Mouse (Mus musculus) midbrain, embryonic 15.5 days (tissue): ENCODE measurements around the gene Cln3. TPM values are rescaled to one million over a fixed set of nuclear protein-coding genes. Genes with fewer than 3 reads are reported as not detected.

Experiments
- ATAC-seq: fragments of 200-750 bp; cut with Nextera tagmentation; replicated peaks from 2 replicates; pipeline ENCODE4 v1.8.0; 2017; ENCODE audit warnings: moderate TSS enrichment
- H3K27ac ChIP-seq: fragments of 300-500 bp; sonication (generic); 2 replicates; pipeline ENCODE4 v1.5.1; 2015; ENCODE audit warnings: mild to moderate bottlenecking, inconsistent platforms
- H3K27me3 ChIP-seq: fragments of 300-500 bp; sonication (generic); replicated peaks from 2 replicates; pipeline ENCODE4 v1.6.1; 2015; ENCODE audit warnings: inconsistent platforms
- H3K36me3 ChIP-seq: fragments of 300-500 bp; sonication (generic); replicated peaks from 2 replicates; pipeline ENCODE4 v1.6.1; 2015; ENCODE audit warnings: inconsistent platforms
- H3K4me1 ChIP-seq: fragments of 300-500 bp; sonication (generic); 2 replicates; pipeline ENCODE4 v1.6.1; 2015; ENCODE audit warnings: inconsistent platforms
- H3K4me2 ChIP-seq: fragments of 300-500 bp; sonication (generic); 2 replicates; pipeline ENCODE4 v1.6.1; 2015; ENCODE audit warnings: inconsistent platforms, mild to moderate bottlenecking, moderate library complexity
- H3K4me3 ChIP-seq: fragments of 300-500 bp; sonication (generic); 2 replicates; pipeline ENCODE4 v1.5.1; 2015; ENCODE audit warnings: mild to moderate bottlenecking, inconsistent platforms
- H3K9ac ChIP-seq: fragments of 300-500 bp; sonication (generic); 2 replicates; pipeline ENCODE4 v1.6.1; 2015; ENCODE audit warnings: mild to moderate bottlenecking, inconsistent platforms
- H3K9me3 ChIP-seq: fragments of 300-500 bp; sonication (generic); 2 replicates; pipeline ENCODE4 v1.6.1; 2016; ENCODE audit warnings: inconsistent platforms
- WGBS: fragments of 180-500 bp; shearing (Covaris S2); methylation state at CpG from one replicate; pipeline ENCODE4 v1.1.7; 2015; ENCODE audit warnings: mixed read lengths; 5-methylcytosine and 5-hydroxymethylcytosine counted together
- polyA plus RNA-seq: library from polyadenylated mRNA; unstranded; fragments of >200 nt; fragmentation: Nextera tagmentation; extraction: Ambion mirVana; gene quantifications from 2 replicates; pipeline ENCODE4 v1.2.1, GENCODE M21; 2015

Gene Cln3
- 34.1 and 35.6 TPM in 2 replicates for polyA plus RNA-seq

DNA sequence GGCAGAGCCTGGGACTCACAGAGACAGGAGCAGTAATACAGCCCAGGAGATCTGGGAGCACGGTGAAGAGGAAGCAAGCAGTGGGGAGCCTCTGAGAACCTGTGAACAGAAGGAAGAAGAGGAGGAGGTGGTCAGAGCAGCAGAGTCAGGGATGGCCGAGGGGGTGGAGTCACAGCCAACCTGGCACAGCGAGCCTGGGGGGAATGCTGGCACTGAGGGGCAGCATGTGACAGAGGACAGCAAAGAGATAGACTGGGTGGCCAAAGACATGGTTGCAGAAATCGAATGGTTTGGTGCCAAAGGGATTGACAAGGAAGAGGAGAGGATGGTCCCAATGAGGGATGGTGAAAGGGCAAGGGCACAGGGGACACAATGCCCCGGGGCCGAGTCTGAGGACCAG, at the start of gene Cln3:
TSS of gene Cln3 (minus strand) at position 101 of the 400 bp plus-strand sequence.
- ATAC-seq: no peak
- Histone ChIP-seq H3K9ac (no peak within 1 kb of the TSS), H3K36me3 (no peaks in the 10 kb centered on the region), H3K27ac (no peak within 1 kb of the TSS), H3K9me3 (no peaks in the 10 kb centered on the region), H3K4me1 (peaks cover 14% of the 10 kb centered on the region), H3K27me3 (peaks cover 13% of the 10 kb centered on the region; the same call in 1 of the 2 replicates), H3K4me3 (no peak within 1 kb of the TSS), H3K4me2 (no peak within 1 kb of the TSS)
- WGBS: 77% methylated on average over 6 of the region's 6 CpGs

DNA sequence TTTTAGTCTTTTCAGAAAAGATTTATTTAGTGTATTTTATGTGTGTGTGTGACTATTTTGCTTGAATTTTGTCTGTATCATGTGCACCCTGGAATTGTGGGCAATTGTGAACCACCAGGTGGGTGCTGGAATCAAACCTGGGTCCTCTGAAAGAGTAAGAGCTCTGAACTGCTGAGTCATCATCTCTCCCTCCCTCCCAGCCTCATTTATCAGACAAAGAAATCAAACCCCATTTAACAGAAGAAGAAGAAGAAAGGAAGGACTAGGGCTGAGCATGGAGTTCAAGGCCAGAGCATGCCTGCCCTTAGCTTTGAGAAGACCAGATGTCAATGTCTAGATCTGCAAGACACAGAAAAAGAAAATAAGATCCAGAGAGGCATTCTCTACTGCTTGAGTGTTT, 49.8 kb upstream of the Cln3 start:
- H3K27ac ChIP-seq: no peak overlapping the region
- ATAC-seq: no peak
- no peak overlapping the region for H3K4me2 ChIP-seq
- no peak overlapping the region for H3K9ac ChIP-seq
- H3K9me3 ChIP-seq: no peaks in the 10 kb centered on the region
- no peak overlapping the region for H3K4me3 ChIP-seq
- no peaks in the 10 kb centered on the region for H3K36me3 ChIP-seq
- H3K27me3 ChIP-seq: no peaks in the 10 kb centered on the region
- H3K4me1 ChIP-seq: no peaks in the 10 kb centered on the region

DNA sequence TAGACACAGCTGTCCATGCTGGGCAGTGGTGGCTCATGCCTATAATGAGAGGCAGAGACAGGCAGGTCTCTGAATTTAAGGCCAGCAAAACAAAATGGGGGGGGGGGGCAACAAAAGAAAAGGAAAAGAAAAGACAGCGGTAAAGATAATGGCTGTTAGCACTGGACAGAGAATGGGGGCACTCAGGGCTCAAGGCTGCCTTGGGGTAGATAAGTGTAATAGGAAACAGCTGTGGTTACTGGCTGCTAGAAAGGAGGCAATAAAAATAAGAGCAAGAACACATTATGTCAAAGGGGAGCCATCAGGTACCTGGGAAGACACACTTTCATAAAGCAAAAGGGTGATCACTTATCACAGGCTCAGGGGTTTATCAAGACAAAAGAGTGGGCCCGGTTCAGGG, 46.9 kb upstream of the Cln3 start:
- WGBS: 87% methylated on average over 2 of the region's 2 CpGs
- no peak overlapping the region for H3K9ac ChIP-seq

DNA sequence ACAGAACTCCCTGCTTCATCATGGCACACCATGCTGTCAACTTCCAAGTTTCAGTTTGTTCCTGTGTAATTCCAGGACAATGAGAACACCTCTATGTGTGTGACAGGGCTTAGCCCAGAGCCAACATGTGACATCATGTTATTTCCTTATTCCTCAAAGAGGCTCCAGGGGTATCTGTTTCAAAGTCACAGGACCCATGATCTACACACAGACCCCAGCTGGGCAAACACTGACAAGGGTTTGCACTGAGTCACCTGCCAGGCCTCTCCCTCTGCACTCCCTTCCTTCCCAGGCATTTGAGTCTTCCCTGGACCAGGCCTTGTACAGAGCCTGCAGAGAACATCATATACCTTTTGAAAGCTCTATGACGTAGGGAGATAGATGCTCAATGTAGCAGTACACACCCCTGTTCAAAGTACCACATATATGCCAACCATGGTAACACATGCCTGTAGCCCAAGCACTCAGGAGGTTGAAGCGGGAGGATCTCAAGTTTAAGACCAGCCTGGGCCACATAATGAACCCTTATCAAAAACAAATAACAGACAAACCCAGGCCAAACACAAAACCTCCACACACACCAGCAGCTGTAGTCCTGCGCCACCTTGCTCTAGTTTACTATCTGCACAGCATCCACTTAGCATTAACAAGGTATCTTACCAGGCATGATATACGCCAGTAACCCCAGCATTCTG, 45.4 kb upstream of the Cln3 start, which contains the start of gene Nupr1:
TSS of gene Nupr1 (minus strand) at position 38 of the 695 bp plus-strand sequence.
- no peaks in the 10 kb centered on the region for H3K4me1 ChIP-seq
- no peak within 1 kb of the TSS for H3K4me3 ChIP-seq
- no peaks in the 10 kb centered on the region for H3K9me3 ChIP-seq
- H3K27ac ChIP-seq: no peak within 1 kb of the TSS
- H3K4me2 ChIP-seq: no peak within 1 kb of the TSS
- ATAC-seq: no peak
- H3K36me3 ChIP-seq: no peaks in the 10 kb centered on the region
- WGBS: 88% methylated on average over 4 of the region's 4 CpGs
- no peaks in the 10 kb centered on the region for H3K27me3 ChIP-seq
- H3K9ac ChIP-seq: no peak within 1 kb of the TSS

More for the DNA sequence above, 46.9 kb upstream of the Cln3 start:
- Histone ChIP-seq H3K27ac (no peak overlapping the region), H3K4me2 (no peak overlapping the region), H3K9me3 (no peaks in the 10 kb centered on the region), H3K4me1 (no peaks in the 10 kb centered on the region), H3K4me3 (no peak overlapping the region), H3K27me3 (no peaks in the 10 kb centered on the region), H3K36me3 (no peaks in the 10 kb centered on the region)
- no peak for ATAC-seq

DNA sequence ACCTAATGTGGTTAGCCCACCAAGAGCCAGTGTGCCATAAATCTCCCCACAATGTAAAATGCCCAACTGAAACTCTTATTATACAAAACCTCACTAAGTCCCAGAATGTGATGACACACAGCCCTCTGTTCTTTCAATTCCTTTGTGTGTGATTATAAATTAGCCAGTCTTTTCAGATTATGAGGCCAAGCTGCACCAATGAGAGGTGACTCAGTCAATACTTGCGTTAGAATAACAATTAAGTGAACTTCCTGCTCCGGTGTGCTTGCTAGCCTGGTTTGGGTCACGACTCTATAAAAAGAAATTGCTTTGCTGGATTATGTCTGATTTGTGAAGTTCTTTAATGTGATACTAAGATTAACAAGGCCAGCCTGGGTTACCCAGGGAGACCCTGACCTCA, 44.3 kb upstream of the Cln3 start:
- no peaks in the 10 kb centered on the region for H3K27me3 ChIP-seq
- H3K9me3 ChIP-seq: no peaks in the 10 kb centered on the region
- no peak overlapping the region for H3K27ac ChIP-seq
- no peaks in the 10 kb centered on the region for H3K4me1 ChIP-seq
- no peak overlapping the region for H3K9ac ChIP-seq
- H3K4me2 ChIP-seq: no peak overlapping the region
- 31% methylated on average over 3 of the region's 3 CpGs for WGBS
- no peak overlapping the region for H3K4me3 ChIP-seq
- H3K36me3 ChIP-seq: no peaks in the 10 kb centered on the region
- no peak for ATAC-seq

DNA sequence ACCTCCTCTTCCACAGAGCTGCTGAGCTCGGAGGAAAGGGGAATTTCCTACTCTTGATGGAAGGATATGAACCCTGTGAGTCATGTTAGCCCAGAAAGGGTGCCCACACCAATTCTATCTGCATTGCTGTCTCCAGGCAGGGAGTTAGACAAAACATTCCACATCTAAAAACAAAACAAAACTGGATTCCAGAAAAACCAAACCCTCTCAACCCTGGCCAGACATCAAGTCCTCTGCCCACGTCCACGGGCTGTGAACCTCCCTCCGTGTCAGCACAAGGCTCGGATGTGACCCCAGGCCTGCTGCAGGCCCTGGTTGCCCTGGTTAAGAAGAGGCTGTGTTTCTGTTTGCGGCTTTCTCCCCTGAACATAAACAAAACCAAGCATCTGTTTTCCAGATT, 42.5 kb upstream of the Cln3 start:
- H3K4me2 ChIP-seq: no peak overlapping the region
- no peaks in the 10 kb centered on the region for H3K9me3 ChIP-seq
- no peaks in the 10 kb centered on the region for H3K4me1 ChIP-seq
- H3K27ac ChIP-seq: no peak overlapping the region
- H3K4me3 ChIP-seq: no peak overlapping the region
- no peaks in the 10 kb centered on the region for H3K36me3 ChIP-seq
- no peaks in the 10 kb centered on the region for H3K27me3 ChIP-seq
- no peak overlapping the region for H3K9ac ChIP-seq
- WGBS: 76% methylated on average over 6 of the region's 6 CpGs
- no peak for ATAC-seq

DNA sequence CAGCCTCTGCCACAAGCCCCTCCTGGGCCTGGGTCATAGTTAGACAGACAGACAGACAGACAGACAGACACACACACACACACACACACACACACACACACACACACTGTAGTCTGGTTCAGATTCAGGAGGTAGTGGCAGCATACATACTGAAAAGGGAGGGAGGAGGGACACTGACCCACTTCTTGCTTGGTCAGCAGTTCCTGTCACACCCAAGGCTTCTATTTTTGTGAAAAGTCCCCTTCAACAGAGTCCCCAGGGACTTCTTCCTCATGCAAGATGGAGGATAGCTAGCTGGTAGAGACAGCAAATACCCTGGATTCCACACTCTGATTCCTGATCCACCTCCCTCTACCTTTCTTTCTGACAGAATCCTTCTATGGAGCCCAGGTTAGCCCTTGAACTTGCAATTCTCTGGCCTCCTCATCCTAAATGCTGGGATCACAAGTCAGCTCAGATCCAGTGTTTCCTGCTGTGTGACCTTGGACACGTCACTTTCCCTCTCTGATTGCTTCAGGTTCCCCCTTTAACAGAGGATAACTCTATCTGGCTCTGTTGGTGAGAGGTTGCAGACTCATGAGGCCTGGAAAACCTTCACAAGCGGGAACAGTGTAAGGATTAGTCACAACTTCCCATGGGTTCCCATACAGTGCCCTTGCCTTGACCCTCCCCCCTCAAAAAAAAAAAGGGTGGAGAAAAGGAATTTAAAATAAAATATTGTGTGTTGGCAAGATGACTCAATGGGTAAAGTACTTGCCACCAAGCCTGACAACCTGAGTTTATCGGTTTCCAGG, 40.4 kb upstream of the Cln3 start:
- 76% methylated on average over 3 of the region's 3 CpGs for WGBS
- Histone ChIP-seq H3K4me2 (no peak overlapping the region), H3K4me1 (no peaks in the 10 kb centered on the region), H3K9me3 (no peaks in the 10 kb centered on the region), H3K4me3 (no peak overlapping the region), H3K27me3 (no peaks in the 10 kb centered on the region), H3K36me3 (no peaks in the 10 kb centered on the region), H3K27ac (no peak overlapping the region), H3K9ac (no peak overlapping the region)
- ATAC-seq: no peak

DNA sequence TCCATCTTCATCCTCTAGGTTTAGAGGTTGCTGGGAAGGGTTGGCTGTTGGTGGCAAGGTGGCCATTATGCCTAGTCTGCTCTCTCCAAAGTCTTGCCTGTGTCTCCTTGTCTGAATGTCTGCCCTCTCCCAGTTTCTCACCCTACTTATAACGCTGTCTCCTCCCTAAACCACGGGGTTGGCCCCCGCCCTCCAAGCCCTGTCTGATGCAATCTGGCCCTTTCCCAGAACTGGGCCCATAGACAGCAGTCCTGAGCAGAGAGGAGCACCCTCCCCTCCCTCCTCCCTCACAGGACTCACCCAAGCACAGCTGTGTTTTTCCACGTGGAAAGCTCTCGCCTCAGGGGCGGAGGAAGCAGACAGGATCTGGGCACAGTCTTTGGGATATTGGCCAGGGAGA, 39.8 kb upstream of the Cln3 start:
- H3K36me3 ChIP-seq: no peaks in the 10 kb centered on the region
- no peaks in the 10 kb centered on the region for H3K4me1 ChIP-seq
- H3K9ac ChIP-seq: no peak overlapping the region
- 63% methylated on average over 6 of the region's 6 CpGs for WGBS
- ATAC-seq: no peak
- no peak overlapping the region for H3K27ac ChIP-seq
- H3K9me3 ChIP-seq: no peaks in the 10 kb centered on the region
- H3K4me2 ChIP-seq: no peak overlapping the region
- H3K4me3 ChIP-seq: no peak overlapping the region
- H3K27me3 ChIP-seq: no peaks in the 10 kb centered on the region

DNA sequence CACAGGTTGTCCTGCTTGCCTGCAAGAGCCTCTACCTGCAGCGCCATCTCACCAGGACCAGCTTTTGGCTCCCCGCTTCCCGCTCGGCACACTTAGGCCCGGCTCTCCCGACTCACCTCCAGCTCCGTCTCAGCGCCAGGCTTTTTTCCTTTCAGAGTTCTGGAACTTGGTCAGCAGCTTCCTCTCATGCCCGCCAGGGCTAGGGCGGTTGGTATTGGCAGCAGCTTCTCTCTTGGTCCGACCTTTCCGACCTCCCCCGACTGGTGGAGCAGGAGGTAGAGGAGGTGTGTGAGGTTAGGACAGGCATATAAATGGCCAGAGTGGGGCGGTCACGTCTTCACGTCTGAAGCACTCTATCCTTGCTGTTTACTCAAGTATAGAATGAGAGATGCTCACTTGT, 39.2 kb upstream of the Cln3 start:
- Histone ChIP-seq H3K27me3 (no peaks in the 10 kb centered on the region), H3K9ac (no peak overlapping the region), H3K9me3 (no peaks in the 10 kb centered on the region), H3K4me1 (no peaks in the 10 kb centered on the region), H3K36me3 (no peaks in the 10 kb centered on the region), H3K27ac (no peak overlapping the region), H3K4me2 (no peak overlapping the region), H3K4me3 (no peak overlapping the region)
- ATAC-seq: no peak
- 77% methylated on average over 16 of the region's 16 CpGs for WGBS

DNA sequence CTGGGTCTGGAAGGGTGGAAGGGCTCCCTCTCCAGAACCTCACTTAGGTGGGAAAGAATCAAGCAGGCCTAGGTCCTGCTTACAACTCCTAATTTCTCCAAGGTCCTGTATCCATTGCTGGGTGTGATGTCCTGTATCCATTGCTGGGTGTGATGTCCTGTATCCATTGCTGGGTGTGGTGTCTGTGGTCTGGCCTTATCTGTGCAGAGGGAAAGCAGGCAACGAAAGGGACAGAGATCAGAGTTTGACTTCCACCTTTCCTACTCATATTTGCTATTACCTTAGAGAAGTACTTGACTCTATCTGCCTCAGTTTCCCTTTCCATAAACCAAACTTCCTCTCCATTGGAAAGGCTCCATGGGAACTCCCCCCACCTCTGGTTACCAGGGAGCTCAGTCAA, 37.8 kb upstream of the Cln3 start:
- Histone ChIP-seq H3K4me2 (no peak overlapping the region), H3K4me3 (no peak overlapping the region), H3K27ac (no peak overlapping the region), H3K4me1 (no peaks in the 10 kb centered on the region), H3K9me3 (no peaks in the 10 kb centered on the region), H3K27me3 (no peaks in the 10 kb centered on the region), H3K36me3 (no peaks in the 10 kb centered on the region), H3K9ac (no peak overlapping the region)
- no peak for ATAC-seq
- WGBS: 81% methylated on average over 1 of the region's 1 CpGs

DNA sequence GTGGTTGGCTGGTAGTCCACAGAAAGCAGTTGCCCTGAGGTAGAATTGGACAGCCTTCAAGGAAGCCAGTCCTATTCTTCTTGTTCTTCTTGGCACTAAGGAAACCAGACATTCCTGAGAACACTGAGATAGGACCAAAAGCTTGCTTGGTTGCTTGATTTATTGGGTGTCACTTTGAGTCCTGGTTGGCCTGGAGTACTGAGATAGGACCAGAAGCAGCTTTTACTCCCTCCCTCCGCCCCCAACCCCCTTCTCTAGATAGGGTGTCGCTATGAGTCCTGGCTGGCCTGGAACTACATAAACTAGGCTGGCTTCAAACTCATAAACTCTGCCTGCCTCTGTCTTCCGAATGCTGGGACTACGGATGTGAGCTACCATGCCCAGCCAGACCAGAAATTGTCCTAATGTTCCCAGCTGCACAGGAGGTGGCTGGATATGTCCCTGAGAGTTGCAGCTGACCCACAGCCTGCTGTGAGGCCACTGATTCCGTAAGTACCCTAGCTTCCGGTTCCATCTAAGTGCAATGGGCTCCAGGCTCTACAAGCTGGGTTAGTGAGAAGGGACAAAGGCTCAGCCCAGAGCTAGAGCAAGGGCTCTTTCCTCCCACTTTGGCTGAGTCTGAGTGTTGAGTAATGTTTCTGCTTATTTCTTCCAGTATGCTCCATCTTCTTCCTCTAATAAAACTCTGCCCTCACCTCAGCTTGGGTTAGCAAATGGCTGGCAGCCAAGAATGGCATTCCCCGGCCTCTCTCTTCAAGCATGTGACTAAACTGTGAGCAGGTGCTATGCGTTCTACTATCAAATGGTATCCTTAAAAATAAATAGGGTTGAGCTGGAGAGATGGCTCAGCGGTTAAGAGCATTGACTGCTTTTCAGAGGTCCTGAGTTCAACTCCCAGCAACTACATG, 36.1 kb upstream of the Cln3 start:
- Histone ChIP-seq H3K36me3 (no peaks in the 10 kb centered on the region), H3K4me3 (no peak overlapping the region), H3K4me1 (no peaks in the 10 kb centered on the region), H3K4me2 (no peak overlapping the region), H3K9me3 (no peaks in the 10 kb centered on the region), H3K27ac (no peak overlapping the region), H3K9ac (no peak overlapping the region), H3K27me3 (no peaks in the 10 kb centered on the region)
- no peak for ATAC-seq
- 89% methylated on average over 9 of the region's 9 CpGs for WGBS

DNA sequence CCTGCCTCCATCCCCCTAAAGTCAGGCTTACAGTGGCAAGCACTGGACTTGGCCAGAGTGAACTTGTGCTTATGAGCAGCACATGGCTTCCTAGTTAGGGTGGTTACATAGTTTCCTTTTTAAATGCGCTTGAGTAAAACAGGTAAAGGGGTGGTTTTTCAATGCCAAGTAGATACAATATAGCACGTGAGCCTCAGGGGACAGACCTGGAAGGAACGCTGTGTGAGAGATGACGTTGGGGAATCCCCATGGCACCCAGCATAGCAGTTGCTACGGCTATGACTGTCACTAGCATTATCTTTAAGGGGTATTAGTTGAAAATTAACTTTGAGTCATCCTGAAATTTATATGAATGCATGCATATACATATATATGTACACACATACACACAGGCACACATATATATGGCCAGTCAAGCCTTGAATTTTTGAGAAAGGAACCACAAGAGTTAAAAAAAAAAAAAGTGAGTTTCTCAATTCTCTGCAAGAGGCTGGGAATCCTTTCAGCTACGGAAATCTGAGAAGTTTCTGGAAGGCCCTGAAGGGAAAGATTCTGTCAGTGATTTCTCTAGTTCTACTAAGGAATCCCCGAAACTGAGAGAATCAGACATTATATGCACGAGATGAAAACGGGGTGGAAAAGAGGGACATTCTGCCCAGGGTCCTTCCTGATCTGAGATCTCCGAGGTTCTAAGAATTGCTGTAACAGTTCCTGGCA, 34.1 kb upstream of the Cln3 start:
- no peak overlapping the region for H3K4me2 ChIP-seq
- WGBS: 81% methylated on average over 10 of the region's 10 CpGs
- no peak overlapping the region for H3K9ac ChIP-seq
- ATAC-seq: no peak
- H3K4me1 ChIP-seq: no peaks in the 10 kb centered on the region
- no peak overlapping the region for H3K27ac ChIP-seq
- H3K27me3 ChIP-seq: no peaks in the 10 kb centered on the region
- no peak overlapping the region for H3K4me3 ChIP-seq
- no peaks in the 10 kb centered on the region for H3K36me3 ChIP-seq
- H3K9me3 ChIP-seq: no peaks in the 10 kb centered on the region
